Mouse (Mus musculus): Measurements from ENCODE around the gene Gm10563. TPM values are rescaled to one million over a fixed set of nuclear protein-coding genes. Genes with fewer than 3 reads are reported as not detected.

The Gm10563 gene
- polyA plus RNA-seq, 1 experiment, result not detected

DNA sequence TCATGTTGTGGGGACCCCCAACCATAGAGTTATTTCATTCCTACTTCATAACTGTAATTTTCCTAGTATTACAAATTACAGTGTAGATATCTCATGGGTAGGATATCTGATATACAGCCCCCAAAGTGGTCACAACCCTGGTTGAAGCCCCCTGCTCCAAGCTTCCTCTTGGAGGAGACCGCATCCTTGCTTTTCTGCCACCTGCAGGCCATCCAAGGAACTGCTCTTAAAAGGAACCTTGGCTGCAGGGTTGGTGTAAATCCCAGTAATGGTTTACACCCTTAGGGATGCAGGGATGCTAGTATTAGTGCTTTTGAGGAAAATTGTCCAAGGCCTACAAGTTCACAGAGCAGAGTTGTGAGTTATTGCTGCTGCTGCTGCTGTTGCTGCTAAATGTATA, 64.8 kb downstream of the Gm10563 start:
- TF ChIP-seq CTCF (IDR thresholded peaks at IDR 0.05; ENCODE audit: low read depth, low read length) (peak; percentile 61), EP300 (IDR thresholded peaks at IDR 0.05; ENCODE audit: insufficient read depth, low read depth, low read length) (no peak)
- H3K27me3 ChIP-seq (ENCODE audit: control insufficient read depth, insufficient read depth, low read length, poor library complexity, severe bottlenecking), result no peaks in the 10 kb centered on the region
- peaks cover 24% of the 10 kb centered on the region for H3K36me3 ChIP-seq (ENCODE audit: control insufficient read depth, insufficient read depth, low read length, poor library complexity, severe bottlenecking)
- H3K9me3 ChIP-seq (replicated peaks; ENCODE audit: control insufficient read depth, insufficient read depth, low read length, poor library complexity, severe bottlenecking), result no peaks in the 10 kb centered on the region
- H3K9ac ChIP-seq (ENCODE audit: low read depth, poor library complexity, severe bottlenecking), result no peak overlapping the region
- H3K27ac ChIP-seq (ENCODE audit: insufficient read depth, low read length), result no peak overlapping the region
- no peak overlapping the region for H3K4me3 ChIP-seq (ENCODE audit: low read depth, low read length)
- no peaks in the 10 kb centered on the region for H3K4me1 ChIP-seq (ENCODE audit: control insufficient read depth, insufficient read depth, low read length)

GRCm38 (mm10) chr4:155578336-155579125, 66.7 kb downstream of the Gm10563 start:
- peaks cover 12% of the 10 kb centered on the region for H3K36me3 ChIP-seq (ENCODE audit: control insufficient read depth, insufficient read depth, low read length, poor library complexity, severe bottlenecking)
- no peaks in the 10 kb centered on the region for H3K4me1 ChIP-seq (ENCODE audit: control insufficient read depth, insufficient read depth, low read length)
- no peak overlapping the region for H3K9ac ChIP-seq (ENCODE audit: low read depth, poor library complexity, severe bottlenecking)
- H3K4me3 ChIP-seq (ENCODE audit: low read depth, low read length), result no peak overlapping the region
- H3K27me3 ChIP-seq (ENCODE audit: control insufficient read depth, insufficient read depth, low read length, poor library complexity, severe bottlenecking), result no peaks in the 10 kb centered on the region
- H3K9me3 ChIP-seq (replicated peaks; ENCODE audit: control insufficient read depth, insufficient read depth, low read length, poor library complexity, severe bottlenecking), result no peaks in the 10 kb centered on the region
- no peak overlapping the region for H3K27ac ChIP-seq (ENCODE audit: insufficient read depth, low read length)
- no peak for TF ChIP-seq EP300 (IDR thresholded peaks at IDR 0.05; ENCODE audit: insufficient read depth, low read depth, low read length)
- no peak for TF ChIP-seq CTCF (IDR thresholded peaks at IDR 0.05; ENCODE audit: low read depth, low read length)
- TF ChIP-seq POLR2A (IDR thresholded peaks at IDR 0.05; ENCODE audit: insufficient read depth, low read length), result no peak

DNA sequence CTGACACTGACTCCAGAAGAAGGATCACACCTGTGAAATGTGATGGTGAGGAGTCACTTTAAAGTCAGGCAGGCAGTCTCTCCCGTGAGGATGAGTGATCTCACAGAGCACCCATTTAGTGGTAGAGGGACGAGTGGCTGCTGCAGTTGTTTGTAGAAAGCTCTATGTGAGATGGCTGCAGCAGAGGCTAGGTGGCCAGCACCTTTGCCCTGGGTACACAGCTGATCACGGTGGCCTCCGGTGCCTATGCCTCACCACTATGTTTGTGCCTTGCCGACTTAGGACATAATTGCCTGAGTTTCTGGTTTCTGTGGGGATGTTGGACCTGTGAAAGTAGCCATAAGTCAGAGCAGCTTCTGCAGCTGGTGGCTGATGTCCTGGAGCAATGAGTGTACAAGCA, 67.5 kb downstream of the Gm10563 start:
- Histone ChIP-seq H3K9ac (ENCODE audit: low read depth, poor library complexity, severe bottlenecking) (no peak overlapping the region), H3K27me3 (ENCODE audit: control insufficient read depth, insufficient read depth, low read length, poor library complexity, severe bottlenecking) (no peaks in the 10 kb centered on the region), H3K4me1 (ENCODE audit: control insufficient read depth, insufficient read depth, low read length) (no peaks in the 10 kb centered on the region), H3K27ac (ENCODE audit: insufficient read depth, low read length) (no peak overlapping the region), H3K9me3 (replicated peaks; ENCODE audit: control insufficient read depth, insufficient read depth, low read length, poor library complexity, severe bottlenecking) (no peaks in the 10 kb centered on the region), H3K4me3 (ENCODE audit: low read depth, low read length) (no peak overlapping the region), H3K36me3 (ENCODE audit: control insufficient read depth, insufficient read depth, low read length, poor library complexity, severe bottlenecking) (peaks cover 9% of the 10 kb centered on the region)
- TF ChIP-seq CTCF (IDR thresholded peaks at IDR 0.05; ENCODE audit: low read depth, low read length) (no peak), EP300 (IDR thresholded peaks at IDR 0.05; ENCODE audit: insufficient read depth, low read depth, low read length) (no peak), POLR2A (IDR thresholded peaks at IDR 0.05; ENCODE audit: insufficient read depth, low read length) (no peak)

GRCm38 (mm10) chr4:155577132-155577531, 68.1 kb downstream of the Gm10563 start:
- H3K4me3 ChIP-seq (ENCODE audit: low read depth, low read length), result no peak overlapping the region
- no peaks in the 10 kb centered on the region for H3K27me3 ChIP-seq (ENCODE audit: control insufficient read depth, insufficient read depth, low read length, poor library complexity, severe bottlenecking)
- H3K4me1 ChIP-seq (ENCODE audit: control insufficient read depth, insufficient read depth, low read length), result no peaks in the 10 kb centered on the region
- no peak for TF ChIP-seq POLR2A (IDR thresholded peaks at IDR 0.05; ENCODE audit: insufficient read depth, low read length)
- no peak for TF ChIP-seq CTCF (IDR thresholded peaks at IDR 0.05; ENCODE audit: low read depth, low read length)
- no peak for TF ChIP-seq EP300 (IDR thresholded peaks at IDR 0.05; ENCODE audit: insufficient read depth, low read depth, low read length)
- no peak overlapping the region for H3K9ac ChIP-seq (ENCODE audit: low read depth, poor library complexity, severe bottlenecking)
- no peaks in the 10 kb centered on the region for H3K9me3 ChIP-seq (replicated peaks; ENCODE audit: control insufficient read depth, insufficient read depth, low read length, poor library complexity, severe bottlenecking)
- no peak overlapping the region for H3K27ac ChIP-seq (ENCODE audit: insufficient read depth, low read length)
- H3K36me3 ChIP-seq (ENCODE audit: control insufficient read depth, insufficient read depth, low read length, poor library complexity, severe bottlenecking), result peaks cover 9% of the 10 kb centered on the region

GRCm38 (mm10) chr4:155575521-155575920, 69.7 kb downstream of the Gm10563 start:
- H3K36me3 ChIP-seq (ENCODE audit: control insufficient read depth, insufficient read depth, low read length, poor library complexity, severe bottlenecking), result peaks cover 9% of the 10 kb centered on the region
- H3K4me1 ChIP-seq (ENCODE audit: control insufficient read depth, insufficient read depth, low read length), result no peaks in the 10 kb centered on the region
- H3K9ac ChIP-seq (ENCODE audit: low read depth, poor library complexity, severe bottlenecking), result no peak overlapping the region
- TF ChIP-seq EP300 (IDR thresholded peaks at IDR 0.05; ENCODE audit: insufficient read depth, low read depth, low read length) (no peak), POLR2A (IDR thresholded peaks at IDR 0.05; ENCODE audit: insufficient read depth, low read length) (no peak), CTCF (IDR thresholded peaks at IDR 0.05; ENCODE audit: low read depth, low read length) (no peak)
- no peaks in the 10 kb centered on the region for H3K9me3 ChIP-seq (replicated peaks; ENCODE audit: control insufficient read depth, insufficient read depth, low read length, poor library complexity, severe bottlenecking)
- no peak overlapping the region for H3K4me3 ChIP-seq (ENCODE audit: low read depth, low read length)
- H3K27ac ChIP-seq (ENCODE audit: insufficient read depth, low read length), result no peak overlapping the region
- H3K27me3 ChIP-seq (ENCODE audit: control insufficient read depth, insufficient read depth, low read length, poor library complexity, severe bottlenecking), result no peaks in the 10 kb centered on the region

- H3K9me3 ChIP-seq (replicated peaks; ENCODE audit: control insufficient read depth, insufficient read depth, low read length, poor library complexity, severe bottlenecking), result no peaks in the 10 kb centered on the region
Observed at GRCm38 (mm10) chr4:155574931-155575330, 70.3 kb downstream of the Gm10563 start.

More at GRCm38 (mm10) chr4:155574931-155575330, 70.3 kb downstream of the Gm10563 start:
- TF ChIP-seq EP300 (IDR thresholded peaks at IDR 0.05; ENCODE audit: insufficient read depth, low read depth, low read length), result no peak
- no peak for TF ChIP-seq CTCF (IDR thresholded peaks at IDR 0.05; ENCODE audit: low read depth, low read length)
- no peak for TF ChIP-seq POLR2A (IDR thresholded peaks at IDR 0.05; ENCODE audit: insufficient read depth, low read length)
- Histone ChIP-seq H3K9ac (ENCODE audit: low read depth, poor library complexity, severe bottlenecking) (no peak overlapping the region), H3K36me3 (ENCODE audit: control insufficient read depth, insufficient read depth, low read length, poor library complexity, severe bottlenecking) (peaks cover 9% of the 10 kb centered on the region), H3K27me3 (ENCODE audit: control insufficient read depth, insufficient read depth, low read length, poor library complexity, severe bottlenecking) (no peaks in the 10 kb centered on the region), H3K27ac (ENCODE audit: insufficient read depth, low read length) (no peak overlapping the region), H3K4me3 (ENCODE audit: low read depth, low read length) (no peak overlapping the region), H3K4me1 (ENCODE audit: control insufficient read depth, insufficient read depth, low read length) (no peaks in the 10 kb centered on the region)
